ENCODE assay signal across 8 mouse cellular contexts in genomic region chr17:35195631-35196320, GRCm38 (mm10). TPM values are rescaled to one million over a fixed set of nuclear protein-coding genes. Genes with fewer than 3 reads are reported as not detected.
A peak's percentile ranks its signal among the peaks of the same experiment; 100 is the strongest.
DNase-seq lines count a peak whose midpoint lies in the region; ATAC-seq lines count a peak whose summit lies in the region.

No protein-coding gene starts in this region.

- peak; percentile 85 for ATAC-seq in erythroblast, adult 5-6 weeks (replicated peaks; ENCODE audit: low FRiP score, poor library complexity, severe bottlenecking)
- peak; percentile 41; the same call in 1 of the 2 replicates for ATAC-seq in heart, embryonic 14.5 days (ENCODE audit: insufficient number of reproducible peaks, insufficient read depth, low FRiP score, low read depth)
- peak; percentile 67 for ATAC-seq in liver, embryonic 15.5 days (ENCODE audit: insufficient read depth)
- peak; percentile 48; the same call in 1 of the 2 replicates for ATAC-seq in neural tube, embryonic 11.5 days (ENCODE audit: insufficient read depth, low FRiP score, low TSS enrichment)
- ATAC-seq in stomach, embryonic 16.5 days (ENCODE audit: insufficient read depth, low FRiP score) = peak; percentile 81

- 2% methylated on average over 66 of the region's 66 CpGs for WGBS in heart, embryonic 14.5 days
- 1% methylated on average over 66 of the region's 66 CpGs for WGBS in liver, embryonic 15.5 days (ENCODE audit: insufficient replicate concordance)
- 1% methylated on average over 64 of the region's 66 CpGs for WGBS in neural tube, embryonic 11.5 days
- under 1% methylated on average over 66 of the region's 66 CpGs for WGBS in stomach, embryonic 16.5 days

- peak overlapping the region; percentile 35 to 45 for H3K4me3 ChIP-seq in heart, embryonic 14.5 days (ENCODE audit: control insufficient read depth in 1 of 2, insufficient read depth in 1 of 2, low read depth in 1 of 2, low read length in 2 of 2)
- peak overlapping the region; percentile 49 for H3K4me3 ChIP-seq in liver, embryonic 15.5 days (replicated peaks)
- peak overlapping the region; percentile 31 for H3K4me3 ChIP-seq in neural tube, embryonic 11.5 days (ENCODE audit: low read depth, low read length)
- H3K4me3 ChIP-seq in stomach, embryonic 16.5 days (replicated peaks; ENCODE audit: low read length) = peak overlapping the region; percentile 51

- peak; percentile 93 for DNase-seq in A20 (ENCODE audit: low read depth, low spot score)
- DNase-seq in adrenal gland, postnatal 36 days = peak; percentile 88 to 92
- DNase-seq in kidney, postnatal 10 days = peak; percentile 91
- peak; percentile 82 for DNase-seq in neural tube, embryonic 11.5 days (ENCODE audit: low spot score)

- H3K4me2 ChIP-seq in heart, embryonic 14.5 days (ENCODE audit: low read length) = peak overlapping the region; percentile 84
- peak overlapping the region; percentile 74 for H3K4me2 ChIP-seq in liver, embryonic 15.5 days
- peak overlapping the region; percentile 60 for H3K4me2 ChIP-seq in neural tube, embryonic 11.5 days (ENCODE audit: low read depth)
- peak overlapping the region; percentile 88 for H3K4me2 ChIP-seq in stomach, embryonic 16.5 days (ENCODE audit: low read depth, low read length)

- H3K27ac ChIP-seq in heart, embryonic 14.5 days (replicated peaks in 1 of 2; ENCODE audit: control insufficient read depth in 1 of 2, insufficient read depth in 1 of 2, low read depth in 2 of 2, low read length in 2 of 2) = no peak overlapping the region
- 0 out of 2 replicates have a peak overlapping the region, but pooled peaks have one; percentile 38 for H3K27ac ChIP-seq in liver, embryonic 15.5 days (replicated peaks)
- no peak overlapping the region for H3K27ac ChIP-seq in neural tube, embryonic 11.5 days (ENCODE audit: low read depth, low read length)
- no peak overlapping the region for H3K27ac ChIP-seq in stomach, embryonic 16.5 days (ENCODE audit: low read length)

- H3K4me1 ChIP-seq in heart, embryonic 14.5 days (ENCODE audit: control insufficient read depth in 2 of 2, insufficient read depth in 2 of 2, low read length in 2 of 2) = peaks cover 5 to 11% of the 10 kb centered on the region in 2 experiments; a peak in 3 of 4 replicates
- H3K4me1 ChIP-seq in liver, embryonic 15.5 days (replicated peaks) = peaks cover 35% of the 10 kb centered on the region
- 0 out of 2 replicates have a peak, but pooled peaks cover 3% of the 10 kb centered on the region for H3K4me1 ChIP-seq in neural tube, embryonic 11.5 days (ENCODE audit: control insufficient read depth, insufficient read depth, low read length)
- peaks cover 4% of the 10 kb centered on the region; the same call in 1 of the 2 replicates for H3K4me1 ChIP-seq in stomach, embryonic 16.5 days (ENCODE audit: control insufficient read depth, insufficient read depth, low read length)

- peaks cover 64% of the 10 kb centered on the region for H3K27me3 ChIP-seq in heart, embryonic 14.5 days (ENCODE audit: control insufficient read depth, insufficient read depth, low read length)
- H3K27me3 ChIP-seq in liver, embryonic 15.5 days = peaks cover 59% of the 10 kb centered on the region
- peaks cover 25% of the 10 kb centered on the region for H3K27me3 ChIP-seq in neural tube, embryonic 11.5 days (ENCODE audit: control insufficient read depth, insufficient read depth, low read length)
- peaks cover 12% of the 10 kb centered on the region for H3K27me3 ChIP-seq in stomach, embryonic 16.5 days (ENCODE audit: control insufficient read depth, insufficient read depth, low read length)

- no peaks in the 10 kb centered on the region for H3K36me3 ChIP-seq in heart, embryonic 14.5 days (ENCODE audit: control insufficient read depth, insufficient read depth, low read length)
- H3K36me3 ChIP-seq in liver, embryonic 15.5 days (replicated peaks) = no peaks in the 10 kb centered on the region
- no peaks in the 10 kb centered on the region for H3K36me3 ChIP-seq in neural tube, embryonic 11.5 days (ENCODE audit: control insufficient read depth, insufficient read depth, low read length)
- no peaks in the 10 kb centered on the region for H3K36me3 ChIP-seq in stomach, embryonic 16.5 days (ENCODE audit: control insufficient read depth, insufficient read depth, low read length)

- no peaks in the 10 kb centered on the region for H3K9me3 ChIP-seq in heart, embryonic 14.5 days (ENCODE audit: control insufficient read depth, low read length)
- no peaks in the 10 kb centered on the region for H3K9me3 ChIP-seq in liver, embryonic 15.5 days (replicated peaks)
- no peaks in the 10 kb centered on the region for H3K9me3 ChIP-seq in neural tube, embryonic 11.5 days (ENCODE audit: control insufficient read depth, low read length)
- H3K9me3 ChIP-seq in stomach, embryonic 16.5 days (replicated peaks; ENCODE audit: control insufficient read depth, low read length) = no peaks in the 10 kb centered on the region

- H3K9ac ChIP-seq in heart, embryonic 14.5 days (ENCODE audit: low read length) = peak overlapping the region; percentile 65
- H3K9ac ChIP-seq in liver, embryonic 15.5 days = peak overlapping the region; percentile 40; the same call in 1 of the 2 replicates
- 0 out of 2 replicates have a peak overlapping the region, but pooled peaks have one; percentile 10 for H3K9ac ChIP-seq in neural tube, embryonic 11.5 days (ENCODE audit: low read length)
- peak overlapping the region; percentile 71 for H3K9ac ChIP-seq in stomach, embryonic 16.5 days (ENCODE audit: low read length)

RNA-seq across cellular contexts. Expression of gene Ltb, which starts 1.5 kb away (rescaled TPM):
- 1 to 10 TPM in 1 of 2 experiments, under 1 TPM in 1; 0.89 to 6.6 TPM for total RNA-seq in adrenal gland, postnatal 36 days (2021)
- total RNA-seq in erythroblast, adult 5-6 weeks (2015; ENCODE audit: low replicate concordance) = 4.6 TPM in 1 of 2 replicates, not detected in the other
- 1.7 and 3.8 TPM in 2 replicates for total RNA-seq in erythroblast, adult 5-6 weeks (2017; ENCODE audit: low replicate concordance)
- 0.40 and 0.61 TPM in 2 replicates for polyA plus RNA-seq in heart, embryonic 14.5 days (2014; fragmentation: Nextera tagmentation; extraction: Ambion mirVana)
- polyA plus RNA-seq in liver, embryonic 15.5 days (2015; fragmentation: Nextera tagmentation; extraction: Ambion mirVana) = 1.2 and 2.0 TPM in 2 replicates
- 0.27 TPM in 1 of 2 replicates, not detected in the other for polyA plus RNA-seq in neural tube, embryonic 11.5 days (2014; fragmentation: Nextera tagmentation; extraction: Ambion mirVana)
- 2.0 TPM in 2 replicates for polyA plus RNA-seq in stomach, embryonic 16.5 days (2015; fragmentation: Nextera tagmentation; extraction: Ambion mirVana)

RNA-seq across cellular contexts. Expression of gene Tnf, which starts 6.0 kb away (rescaled TPM):
- total RNA-seq in adrenal gland, postnatal 36 days (2021) = under 1 TPM; 0.23 to 0.36 TPM
- 10.7 and 19.2 TPM in 2 replicates for total RNA-seq in erythroblast, adult 5-6 weeks (2015; ENCODE audit: low replicate concordance)
- 2.8 and 8.3 TPM in 2 replicates for total RNA-seq in erythroblast, adult 5-6 weeks (2017; ENCODE audit: low replicate concordance)
- polyA plus RNA-seq in heart, embryonic 14.5 days (2014; fragmentation: Nextera tagmentation; extraction: Ambion mirVana) = not detected in 2 replicates
- polyA plus RNA-seq in liver, embryonic 15.5 days (2015; fragmentation: Nextera tagmentation; extraction: Ambion mirVana) = 0.31 and 0.36 TPM in 2 replicates
- 0.16 TPM in 1 of 2 replicates, not detected in the other for polyA plus RNA-seq in neural tube, embryonic 11.5 days (2014; fragmentation: Nextera tagmentation; extraction: Ambion mirVana)
- polyA plus RNA-seq in stomach, embryonic 16.5 days (2015; fragmentation: Nextera tagmentation; extraction: Ambion mirVana) = 0.32 TPM in 1 of 2 replicates, not detected in the other

RNA-seq across cellular contexts. Expression of gene Lst1, which starts 7.5 kb away (rescaled TPM):
- total RNA-seq in adrenal gland, postnatal 36 days (2021) = 1 to 10 TPM; 4.4 to 4.8 TPM
- total RNA-seq in erythroblast, adult 5-6 weeks (2015; ENCODE audit: low replicate concordance) = 55.5 and 77.7 TPM in 2 replicates
- total RNA-seq in erythroblast, adult 5-6 weeks (2017; ENCODE audit: low replicate concordance) = 32.2 and 57.3 TPM in 2 replicates
- 9.5 and 11.2 TPM in 2 replicates for polyA plus RNA-seq in heart, embryonic 14.5 days (2014; fragmentation: Nextera tagmentation; extraction: Ambion mirVana)
- polyA plus RNA-seq in liver, embryonic 15.5 days (2015; fragmentation: Nextera tagmentation; extraction: Ambion mirVana) = 40.1 and 40.2 TPM in 2 replicates
- polyA plus RNA-seq in neural tube, embryonic 11.5 days (2014; fragmentation: Nextera tagmentation; extraction: Ambion mirVana) = 5.8 and 9.1 TPM in 2 replicates
- polyA plus RNA-seq in stomach, embryonic 16.5 days (2015; fragmentation: Nextera tagmentation; extraction: Ambion mirVana) = 28.1 and 29.9 TPM in 2 replicates

RNA-seq across cellular contexts. Expression of gene Lta, which starts 9.4 kb away (rescaled TPM):
- total RNA-seq in adrenal gland, postnatal 36 days (2021) = under 1 TPM; 0.36 to 0.40 TPM
- total RNA-seq in erythroblast, adult 5-6 weeks (2015; ENCODE audit: low replicate concordance) = not detected in 2 replicates
- not detected in 2 replicates for total RNA-seq in erythroblast, adult 5-6 weeks (2017; ENCODE audit: low replicate concordance)
- polyA plus RNA-seq in heart, embryonic 14.5 days (2014; fragmentation: Nextera tagmentation; extraction: Ambion mirVana) = not detected in 2 replicates
- polyA plus RNA-seq in liver, embryonic 15.5 days (2015; fragmentation: Nextera tagmentation; extraction: Ambion mirVana) = 0.06 TPM in 1 of 2 replicates, not detected in the other
- polyA plus RNA-seq in neural tube, embryonic 11.5 days (2014; fragmentation: Nextera tagmentation; extraction: Ambion mirVana) = 0.28 TPM in 1 of 2 replicates, not detected in the other
- polyA plus RNA-seq in stomach, embryonic 16.5 days (2015; fragmentation: Nextera tagmentation; extraction: Ambion mirVana) = 0.44 and 0.46 TPM in 2 replicates

RNA-seq across cellular contexts. Expression of gene Aif1, which starts 19.9 kb away (rescaled TPM):
- total RNA-seq in adrenal gland, postnatal 36 days (2021) = 1 to 10 TPM; 3.8 to 4.4 TPM
- 14.4 and 19.8 TPM in 2 replicates for total RNA-seq in erythroblast, adult 5-6 weeks (2015; ENCODE audit: low replicate concordance)
- total RNA-seq in erythroblast, adult 5-6 weeks (2017; ENCODE audit: low replicate concordance) = 8.7 and 15.8 TPM in 2 replicates
- polyA plus RNA-seq in heart, embryonic 14.5 days (2014; fragmentation: Nextera tagmentation; extraction: Ambion mirVana) = 7.4 and 9.4 TPM in 2 replicates
- polyA plus RNA-seq in liver, embryonic 15.5 days (2015; fragmentation: Nextera tagmentation; extraction: Ambion mirVana) = 20.5 and 22.2 TPM in 2 replicates
- polyA plus RNA-seq in neural tube, embryonic 11.5 days (2014; fragmentation: Nextera tagmentation; extraction: Ambion mirVana) = 4.1 and 6.7 TPM in 2 replicates
- 19.9 and 20.2 TPM in 2 replicates for polyA plus RNA-seq in stomach, embryonic 16.5 days (2015; fragmentation: Nextera tagmentation; extraction: Ambion mirVana)

Comparison
In these comparisons a context has a peak if more than half of its experiments do, and no peak if none do; other contexts are left out.
1. H3K9ac ChIP-seq: peak in every context shown above with its lines; median percentile 71 in stomach, embryonic 16.5 days; 65 in heart, embryonic 14.5 days; 40 in liver, embryonic 15.5 days; 10 in neural tube, embryonic 11.5 days.